Mouse (Mus musculus): ENCODE data around the gene Isg20l2.

DNA sequence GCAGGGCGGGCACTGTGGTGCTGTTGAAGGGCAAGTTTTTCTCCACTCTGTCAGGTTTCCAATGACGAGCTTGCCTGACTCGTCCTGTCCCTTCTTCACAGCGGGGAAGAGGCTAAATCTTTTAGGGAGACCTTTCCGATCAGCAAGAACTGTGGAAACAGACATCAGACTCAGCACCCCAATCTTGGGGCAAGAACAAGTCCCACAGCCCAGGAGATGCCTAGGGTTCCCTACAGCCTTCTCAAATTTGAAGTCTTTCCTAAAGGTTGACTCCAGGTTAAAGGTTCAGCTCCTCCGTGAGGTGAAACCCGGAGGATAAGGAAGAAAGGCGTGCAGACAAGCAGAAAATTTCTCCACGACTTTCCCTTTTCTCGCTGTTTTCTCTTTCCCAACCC is 30.1 kb downstream of the Isg20l2 start:
- TF ChIP-seq POLR2A (IDR thresholded peaks at IDR 0.05; ENCODE audit: extremely low read depth, insufficient read depth, low read length) (no peak), CTCF (IDR thresholded peaks at IDR 0.05; ENCODE audit: low read depth, low read length) (no peak)
